Mouse (Mus musculus) myocyte (in vitro differentiated cells): ENCODE measurements around the gene Gm20388.

Experiments used
- CEBPB ChIP-seq: IDR thresholded peaks from 2 replicates; pipeline ENCODE4 v1.6.1; 2011; ENCODE audit warnings: mild to moderate bottlenecking, moderate library complexity; ENCODE audit not compliant: poor library complexity, insufficient read depth, severe bottlenecking
- E2F4 ChIP-seq: IDR thresholded peaks from one replicate; pipeline ENCODE4 v1.6.1; 2011; ENCODE audit warnings: mild to moderate bottlenecking, control low read depth, moderate library complexity; ENCODE audit not compliant: insufficient read depth
- MAX ChIP-seq: IDR thresholded peaks from one replicate; pipeline ENCODE4 v1.6.1; 2011; ENCODE audit warnings: low read depth, mild to moderate bottlenecking, control low read depth
- MYOD1 ChIP-seq, 3 experiments: IDR thresholded peaks; one replicate each; pipeline ENCODE4 v1.6.1; 2011; ENCODE audit warnings: control low read depth in 2 of 3, low read depth in 2 of 3, mild to moderate bottlenecking in 2 of 3, moderate library complexity in 1 of 3; ENCODE audit not compliant: insufficient read length in 2 of 3, control insufficient read depth in 1 of 3
- POLR2A ChIP-seq: IDR thresholded peaks from one replicate; pipeline ENCODE4 v1.6.1; 2011; ENCODE audit warnings: low read depth, mild to moderate bottlenecking, control low read depth, moderate library complexity; ENCODE audit not compliant: insufficient read length
- POLR2AphosphoS2 ChIP-seq: IDR thresholded peaks from one replicate; pipeline ENCODE4 v1.6.1; 2011; ENCODE audit warnings: low read depth, control low read depth; ENCODE audit not compliant: insufficient read length
- REST ChIP-seq: IDR thresholded peaks from one replicate; pipeline ENCODE4 v1.6.1; 2011; ENCODE audit warnings: mild to moderate bottlenecking, control low read depth, moderate library complexity; ENCODE audit not compliant: insufficient read depth, insufficient read length
- TCF12 ChIP-seq: IDR thresholded peaks from one replicate; pipeline ENCODE4 v1.6.1; 2011; ENCODE audit warnings: mild to moderate bottlenecking, control low read depth; ENCODE audit not compliant: poor library complexity, insufficient read depth, severe bottlenecking
- USF1 ChIP-seq: IDR thresholded peaks from one replicate; pipeline ENCODE4 v1.6.1; 2011; ENCODE audit warnings: low read depth, mild to moderate bottlenecking, control low read depth, moderate library complexity

GRCm38 (mm10) chr8:123415967-123416943 lies 3505.6 kb downstream of the Gm20388 start:
- no peak for TF ChIP-seq POLR2A
- TF ChIP-seq REST = no peak
- no peak for TF ChIP-seq MYOD1 (IDR thresholded peaks at IDR 0.05; ENCODE audit: control insufficient read depth in 1 of 3, insufficient read length in 2 of 3, low read depth in 2 of 3)
- TF ChIP-seq USF1 = no peak
- no peak for TF ChIP-seq CEBPB
- TF ChIP-seq MAX = no peak
- TF ChIP-seq TCF12 = no peak
- TF ChIP-seq E2F4 = no peak
- no peak for TF ChIP-seq POLR2AphosphoS2
